Mouse (Mus musculus) midbrain, embryonic 11.5 days (tissue): ENCODE results near the gene Lrp11. TPM values are rescaled to one million over a fixed set of nuclear protein-coding genes. Genes with fewer than 3 reads are reported as not detected.
"Not testable (repeated sequence)": the region's sequence is repeated elsewhere in the genome, so short reads cannot be mapped to it uniquely, and the experiment has no call there.

Experiments used
- ATAC-seq: fragments of 200-750 bp; cut with Nextera tagmentation; 2 replicates; pipeline ENCODE4 v1.8.0; 2017; ENCODE audit warnings: moderate TSS enrichment, moderate library complexity; ENCODE audit not compliant: low FRiP score
- DNase-seq: peaks from one replicate; pipeline ENCODE4 v3.0.0; 2015; ENCODE audit warnings: low spot score; ENCODE audit errors: missing footprints
- H3K27ac ChIP-seq: fragments of 300-500 bp; sonication (generic); 2 replicates; pipeline ENCODE4 v1.5.1; 2014; ENCODE audit warnings: low read depth, low read length
- H3K27me3 ChIP-seq: fragments of 300-500 bp; sonication (generic); 2 replicates; pipeline ENCODE4 v1.6.1; 2014; ENCODE audit warnings: mild to moderate bottlenecking, low read length, moderate library complexity, mixed read lengths; ENCODE audit not compliant: control insufficient read depth, insufficient read depth
- H3K36me3 ChIP-seq: fragments of 300-500 bp; sonication (generic); 2 replicates; pipeline ENCODE4 v1.6.1; 2014; ENCODE audit warnings: mild to moderate bottlenecking, low read length, moderate library complexity, mixed read lengths; ENCODE audit not compliant: control insufficient read depth, insufficient read depth
- H3K4me1 ChIP-seq: fragments of 300-500 bp; sonication (generic); 2 replicates; pipeline ENCODE4 v1.6.1; 2014; ENCODE audit warnings: low read length; ENCODE audit not compliant: control insufficient read depth, insufficient read depth
- H3K4me2 ChIP-seq: fragments of 300-500 bp; sonication (generic); 2 replicates; pipeline ENCODE4 v1.6.1; 2014; ENCODE audit warnings: mild to moderate bottlenecking, moderate library complexity
- H3K4me3 ChIP-seq: fragments of 300-500 bp; sonication (generic); 2 replicates; pipeline ENCODE4 v1.5.1; 2014; ENCODE audit warnings: low read depth, low read length
- H3K9ac ChIP-seq: fragments of 300-500 bp; sonication (generic); 2 replicates; pipeline ENCODE4 v1.6.1; 2014; ENCODE audit warnings: low read length
- H3K9me3 ChIP-seq: fragments of 300-500 bp; sonication (generic); 2 replicates; pipeline ENCODE4 v1.6.1; 2016; ENCODE audit warnings: low read length; ENCODE audit not compliant: control insufficient read depth
- WGBS: fragments of 180-500 bp; shearing (Covaris S2); extraction: QIAGEN DNeasy Blood & Tissue Kit; methylation state at CpG from one replicate; pipeline ENCODE4 v1.1.7; 2014; 5-methylcytosine and 5-hydroxymethylcytosine counted together
- polyA plus RNA-seq: library from polyadenylated mRNA; unstranded; fragments of >200 nt; fragmentation: Nextera tagmentation; extraction: Ambion mirVana; gene quantifications from 2 replicates; pipeline ENCODE4 v1.2.1, GENCODE M21; 2014

Lrp11 gene
- polyA plus RNA-seq, 1 experiment from 2014 or later: 11.1 TPM

DNA sequence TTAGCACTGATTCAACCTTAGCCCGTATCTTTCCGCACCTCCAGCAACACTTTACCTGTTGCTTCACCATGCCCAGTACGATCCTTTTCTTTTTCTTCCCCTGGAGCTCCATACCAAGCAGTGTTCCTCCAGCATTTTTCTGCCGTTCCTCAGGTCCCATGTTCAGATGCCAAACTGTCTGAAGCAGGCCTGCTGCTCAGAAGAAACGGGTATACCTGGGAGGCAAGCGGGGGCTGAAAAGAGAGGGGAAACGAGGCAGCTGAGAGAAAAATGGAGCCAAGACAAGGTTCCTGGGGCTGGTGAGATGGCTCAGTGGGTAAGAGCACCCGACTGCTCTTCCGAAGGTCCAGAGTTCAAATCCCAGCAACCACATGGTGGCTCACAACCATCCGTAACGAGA is 27.5 kb downstream of the Lrp11 start:
- 84% methylated on average over 9 of the region's 11 CpGs for WGBS
- not testable (repeated sequence) for H3K27ac ChIP-seq, H3K9me3 ChIP-seq, H3K36me3 ChIP-seq, H3K4me1 ChIP-seq, H3K4me3 ChIP-seq, ATAC-seq, H3K9ac ChIP-seq, H3K27me3 ChIP-seq, H3K4me2 ChIP-seq
- DNase-seq: peak; percentile 64

DNA sequence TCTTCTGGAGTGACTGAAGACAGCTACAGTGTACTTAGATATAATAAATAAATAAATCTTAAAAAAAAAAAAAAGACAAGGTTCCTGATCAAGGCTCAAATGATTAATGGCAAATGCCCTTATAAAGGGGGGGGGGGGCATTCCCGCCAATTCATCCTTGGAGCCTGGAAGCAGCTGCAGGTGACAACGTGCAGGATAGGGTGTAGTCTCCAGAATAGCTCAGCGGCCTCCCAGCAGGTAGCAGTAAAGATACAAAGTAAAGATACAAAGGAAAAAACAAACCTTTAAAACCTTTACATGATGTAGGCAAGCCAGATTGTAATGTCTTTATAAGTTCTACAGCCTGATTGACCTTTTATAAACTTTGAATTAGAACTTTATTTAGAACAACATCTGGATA is 28.0 kb downstream of the Lrp11 start:
- H3K4me3 ChIP-seq, H3K4me1 ChIP-seq, ATAC-seq, H3K27ac ChIP-seq, H3K4me2 ChIP-seq, H3K27me3 ChIP-seq, H3K36me3 ChIP-seq, H3K9me3 ChIP-seq, H3K9ac ChIP-seq: not testable (repeated sequence)
- 22% methylated on average over 3 of the region's 3 CpGs for WGBS
- DNase-seq: peak; percentile 21

DNA sequence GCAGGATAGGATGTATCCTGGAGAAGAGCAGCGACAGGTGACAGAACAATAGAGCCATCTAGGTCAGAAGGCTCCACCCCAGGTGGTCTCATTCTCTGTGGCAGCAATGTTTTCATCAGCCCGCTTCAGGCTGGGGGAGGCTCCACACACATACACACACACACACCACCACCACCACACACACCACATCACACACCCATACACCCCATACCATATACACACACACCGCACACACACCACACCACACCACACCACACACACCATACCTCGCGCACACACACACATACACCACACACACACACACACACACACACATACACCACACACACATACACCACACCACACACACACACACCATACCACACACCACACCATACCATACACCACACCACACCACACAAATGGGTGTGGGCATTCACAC is 30.2 kb downstream of the Lrp11 start:
- no peak; the same call in 1 of the 2 replicates for ATAC-seq

DNA sequence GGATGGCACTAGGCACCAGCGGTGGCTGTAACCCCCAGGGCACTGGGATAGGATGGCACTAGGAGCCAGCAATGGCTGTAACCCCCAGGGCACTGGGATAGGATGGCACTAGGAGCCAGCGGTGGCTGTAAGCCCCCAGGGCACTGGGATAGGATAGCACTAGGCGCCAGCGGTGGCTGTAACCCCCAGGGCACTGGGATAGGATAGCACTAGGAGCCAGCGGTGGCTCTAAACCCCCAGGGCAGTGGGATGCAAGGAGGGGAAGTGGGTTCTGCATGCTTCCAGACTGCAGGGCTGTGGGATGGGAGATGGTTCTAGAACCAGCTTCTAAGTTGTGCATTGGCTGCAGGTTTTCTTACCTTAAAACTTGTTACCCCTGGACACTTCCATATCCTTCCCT is 31.1 kb downstream of the Lrp11 start:
- DNase-seq: peak; percentile 77
- 53% methylated on average over 5 of the region's 5 CpGs for WGBS
- no peak overlapping the region for H3K4me2 ChIP-seq
- no peak for ATAC-seq
- no peaks in the 10 kb centered on the region for H3K9me3 ChIP-seq
- H3K27ac ChIP-seq: no peak overlapping the region
- no peaks in the 10 kb centered on the region for H3K27me3 ChIP-seq
- no peaks in the 10 kb centered on the region for H3K4me1 ChIP-seq
- H3K4me3 ChIP-seq: no peak overlapping the region
- no peak overlapping the region for H3K9ac ChIP-seq
- no peaks in the 10 kb centered on the region for H3K36me3 ChIP-seq

More for the DNA sequence above, 30.2 kb downstream of the Lrp11 start:
- H3K36me3 ChIP-seq: no peaks in the 10 kb centered on the region
- WGBS: 84% methylated on average over 4 of the region's 5 CpGs
- no peak overlapping the region for H3K27ac ChIP-seq
- peak; percentile 69 for DNase-seq
- no peak overlapping the region for H3K4me2 ChIP-seq
- no peaks in the 10 kb centered on the region for H3K4me1 ChIP-seq
- no peaks in the 10 kb centered on the region; the same call in 1 of the 2 replicates for H3K9me3 ChIP-seq
- H3K27me3 ChIP-seq: no peaks in the 10 kb centered on the region
- no peak overlapping the region for H3K9ac ChIP-seq
- no peak overlapping the region for H3K4me3 ChIP-seq

DNA sequence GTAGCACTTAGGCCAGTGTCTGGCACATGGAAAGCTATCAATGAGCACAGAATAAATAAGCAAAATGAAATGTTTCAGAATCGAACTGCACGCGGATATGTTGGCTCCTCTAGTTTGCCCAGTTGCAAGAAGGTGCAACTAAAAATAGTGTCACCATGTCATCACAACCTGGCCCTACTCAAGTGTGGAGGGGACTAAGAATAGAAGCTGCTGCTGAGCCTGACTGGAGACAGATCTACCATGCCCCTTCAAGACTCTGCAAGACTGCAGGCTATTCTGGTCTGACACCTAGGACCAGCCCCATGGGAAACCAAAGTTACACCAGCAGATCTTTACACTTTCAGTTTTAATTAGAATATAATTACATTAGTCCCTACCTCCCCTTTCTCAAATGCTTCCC is 32.8 kb downstream of the Lrp11 start:
- Histone ChIP-seq H3K27ac (no peak overlapping the region), H3K4me1 (no peaks in the 10 kb centered on the region), H3K9ac (no peak overlapping the region), H3K36me3 (no peaks in the 10 kb centered on the region), H3K4me3 (no peak overlapping the region), H3K9me3 (no peaks in the 10 kb centered on the region), H3K27me3 (no peaks in the 10 kb centered on the region), H3K4me2 (no peak overlapping the region)
- ATAC-seq (no peak), DNase-seq (no peak)
- 90% methylated on average over 3 of the region's 3 CpGs for WGBS

DNA sequence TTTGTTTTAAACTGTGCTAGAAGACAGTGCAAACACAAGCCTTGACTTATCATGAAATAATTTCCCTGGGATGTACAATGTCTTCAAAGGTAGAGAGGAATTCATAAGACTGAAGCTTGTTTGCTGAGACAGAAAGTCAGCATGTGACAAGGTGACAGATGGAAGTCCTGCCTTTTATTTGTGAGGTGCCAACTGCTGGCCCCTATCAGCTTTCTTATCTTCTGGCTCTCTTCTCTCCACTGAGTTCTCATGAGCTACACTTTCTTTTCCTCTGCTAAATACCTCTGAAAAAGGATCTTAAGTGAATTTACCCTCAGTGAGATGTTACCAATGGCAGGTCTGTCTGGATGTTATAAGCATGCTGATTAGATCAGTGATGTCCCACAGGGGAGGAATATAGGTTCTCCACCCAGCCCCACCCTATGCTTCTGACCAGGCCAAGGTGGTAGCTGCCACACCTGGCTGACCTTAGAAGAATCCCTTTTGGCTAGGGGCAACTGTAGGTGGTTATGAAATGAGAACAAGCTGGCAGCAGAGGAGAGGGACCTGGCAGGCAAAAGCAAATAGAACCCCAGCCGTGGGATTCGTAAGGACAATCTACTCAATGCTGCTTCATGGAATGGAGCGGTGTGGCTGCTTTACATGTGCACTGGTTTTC is 34.4 kb downstream of the Lrp11 start:
- Histone ChIP-seq H3K9ac (no peak overlapping the region), H3K9me3 (no peaks in the 10 kb centered on the region), H3K36me3 (no peaks in the 10 kb centered on the region), H3K27ac (no peak overlapping the region), H3K4me2 (no peak overlapping the region), H3K4me1 (no peaks in the 10 kb centered on the region), H3K27me3 (no peaks in the 10 kb centered on the region), H3K4me3 (no peak overlapping the region)
- ATAC-seq (no peak), DNase-seq (peak; percentile 6)
- WGBS: 88% methylated on average over 3 of the region's 3 CpGs

DNA sequence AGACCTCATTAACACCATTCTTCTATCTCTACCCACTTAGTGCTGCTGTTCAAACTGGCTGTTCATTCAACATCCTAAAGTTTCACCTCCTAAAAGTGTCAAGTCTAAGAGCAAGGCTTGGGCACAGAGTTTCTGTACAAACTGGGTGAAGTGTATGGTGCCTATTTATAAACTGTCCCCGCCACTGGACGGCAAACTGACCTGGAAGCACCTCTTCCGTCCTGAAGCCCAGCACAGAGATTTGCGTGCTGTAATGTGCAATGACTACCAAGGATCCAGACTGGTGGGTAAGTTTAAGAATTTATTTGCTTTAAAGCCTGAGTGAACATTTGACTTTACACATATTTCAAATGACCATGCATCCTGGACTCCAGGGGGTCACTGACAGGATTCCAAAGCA is 39.5 kb downstream of the Lrp11 start:
- Histone ChIP-seq H3K9me3 (no peaks in the 10 kb centered on the region), H3K9ac (no peak overlapping the region), H3K4me1 (no peaks in the 10 kb centered on the region), H3K27ac (no peak overlapping the region), H3K4me2 (no peak overlapping the region), H3K27me3 (no peaks in the 10 kb centered on the region), H3K4me3 (no peak overlapping the region), H3K36me3 (peaks cover 2% of the 10 kb centered on the region; the same call in 1 of the 2 replicates)
- 95% methylated on average over 4 of the region's 4 CpGs for WGBS
- ATAC-seq (no peak), DNase-seq (peak; percentile 45)

DNA sequence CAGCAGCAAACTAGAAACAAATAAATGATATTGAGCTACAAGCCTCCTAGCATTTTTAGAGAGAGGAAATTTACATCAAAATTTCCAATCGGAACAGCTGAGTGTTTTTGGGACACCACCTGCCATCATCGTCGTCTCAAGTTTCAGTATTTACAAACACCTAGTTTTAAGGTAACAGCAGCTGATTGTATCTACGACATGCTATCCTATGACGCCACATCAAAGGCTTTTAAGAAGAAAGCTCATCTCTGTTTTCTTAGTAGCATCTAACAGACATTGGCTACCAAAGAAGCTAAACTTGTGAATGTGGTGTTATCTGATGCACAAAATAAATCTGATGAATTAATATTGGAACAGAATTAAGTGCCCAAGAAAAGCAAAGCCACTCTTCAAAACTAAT is 40.7 kb downstream of the Lrp11 start:
- no peak overlapping the region for H3K9ac ChIP-seq
- 93% methylated on average over 5 of the region's 5 CpGs for WGBS
- no peaks in the 10 kb centered on the region for H3K27me3 ChIP-seq
- no peak overlapping the region for H3K27ac ChIP-seq
- DNase-seq: peak; percentile 39
- no peak overlapping the region for H3K4me3 ChIP-seq
- no peaks in the 10 kb centered on the region for H3K9me3 ChIP-seq
- no peak for ATAC-seq
- H3K4me1 ChIP-seq: no peaks in the 10 kb centered on the region
- no peak overlapping the region for H3K4me2 ChIP-seq
- H3K36me3 ChIP-seq: peaks cover 2% of the 10 kb centered on the region; the same call in 1 of the 2 replicates

DNA sequence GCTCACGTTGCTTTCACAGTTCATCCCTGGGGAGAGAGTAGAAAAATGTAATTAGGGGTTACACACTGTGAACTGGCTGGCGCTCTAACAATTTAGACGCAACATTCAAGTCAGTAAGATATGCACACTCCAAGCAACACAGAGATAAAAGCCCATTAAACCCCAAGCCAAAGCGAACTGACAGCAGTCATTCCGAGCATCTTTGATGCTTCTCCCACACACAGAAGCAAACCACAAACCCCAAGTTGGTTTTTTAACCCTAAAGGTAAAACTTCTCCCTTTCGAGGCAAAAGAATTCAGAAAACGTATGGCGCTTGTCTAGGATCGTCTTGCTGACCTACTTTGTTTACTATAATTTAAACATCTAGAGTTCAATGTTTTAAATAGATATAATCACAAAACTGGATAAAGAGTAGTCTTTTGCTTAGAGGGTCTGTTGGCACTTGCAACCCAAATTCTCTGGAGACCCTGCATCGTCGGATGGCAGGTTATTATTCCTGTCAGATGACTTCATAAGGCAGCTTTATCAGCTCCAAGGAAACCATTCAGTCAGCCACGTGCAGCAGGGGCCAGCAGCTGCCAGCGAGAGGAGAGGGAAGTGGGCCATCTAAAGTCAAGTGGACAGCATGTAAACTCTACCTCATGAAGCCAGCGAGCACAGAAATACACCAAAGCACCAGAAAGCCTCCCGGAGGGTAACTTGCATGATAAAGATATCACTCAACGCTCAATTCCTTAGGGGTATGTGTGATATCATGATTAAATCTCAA is 41.5 kb downstream of the Lrp11 start:
- ATAC-seq (no peak), DNase-seq (peak; percentile 57)
- no peaks in the 10 kb centered on the region for H3K9me3 ChIP-seq
- WGBS: 90% methylated on average over 16 of the region's 16 CpGs
- H3K36me3 ChIP-seq: peaks cover 2% of the 10 kb centered on the region; the same call in 1 of the 2 replicates
- no peaks in the 10 kb centered on the region for H3K27me3 ChIP-seq
- H3K9ac ChIP-seq: no peak overlapping the region
- H3K4me2 ChIP-seq: no peak overlapping the region
- H3K4me1 ChIP-seq: no peaks in the 10 kb centered on the region
- H3K27ac ChIP-seq: no peak overlapping the region
- H3K4me3 ChIP-seq: no peak overlapping the region
